Mouse (Mus musculus) lung, postnatal 0 days (tissue): ENCODE results near the gene 9130019O22Rik.

ENCODE experiments used
- CTCF ChIP-seq: IDR thresholded peaks from 2 replicates; pipeline ENCODE4 v1.5.1; 2016; ENCODE audit warnings: antibody characterized with exemption, mild to moderate bottlenecking
- EP300 ChIP-seq: IDR thresholded peaks from 2 replicates; pipeline ENCODE4 v1.6.1; 2016; ENCODE audit warnings: antibody characterized with exemption, mild to moderate bottlenecking, control low read depth

GRCm38 (mm10) chr7:127421388-127422191 is 34.6 kb upstream of the 9130019O22Rik start, which contains the start of gene Zfp688:
- TF ChIP-seq EP300, result no peak
- TF ChIP-seq CTCF, result peak; percentile 51
